Mouse (Mus musculus): Measurements from ENCODE around the gene Fez2. TPM values are rescaled to one million over a fixed set of nuclear protein-coding genes. Genes with fewer than 3 reads are reported as not detected.

The Fez2 gene
- total RNA-seq, 1 experiment from 2014 or later, result 23.6 TPM

GRCm38 (mm10) chr17:78343688-78344087, 74.3 kb downstream of the Fez2 start:
- no peak for ATAC-seq (replicated peaks; ENCODE audit: insufficient number of reproducible peaks, low FRiP score, low TSS enrichment, poor library complexity, severe bottlenecking)

- ATAC-seq (replicated peaks; ENCODE audit: insufficient number of reproducible peaks, low FRiP score, low TSS enrichment, poor library complexity, severe bottlenecking), result no peak
Observed at GRCm38 (mm10) chr17:78335250-78335649, 82.7 kb downstream of the Fez2 start.

- no peak for ATAC-seq (replicated peaks; ENCODE audit: insufficient number of reproducible peaks, low FRiP score, low TSS enrichment, poor library complexity, severe bottlenecking)
Observed at GRCm38 (mm10) chr17:78333275-78333674, 84.7 kb downstream of the Fez2 start.

GRCm38 (mm10) chr17:78331438-78331837, 86.5 kb downstream of the Fez2 start:
- ATAC-seq (replicated peaks; ENCODE audit: insufficient number of reproducible peaks, low FRiP score, low TSS enrichment, poor library complexity, severe bottlenecking), result no peak

- ATAC-seq (replicated peaks; ENCODE audit: insufficient number of reproducible peaks, low FRiP score, low TSS enrichment, poor library complexity, severe bottlenecking), result no peak
Observed at GRCm38 (mm10) chr17:78328287-78328686, 89.7 kb downstream of the Fez2 start.

- no peak for ATAC-seq (replicated peaks; ENCODE audit: insufficient number of reproducible peaks, low FRiP score, low TSS enrichment, poor library complexity, severe bottlenecking)
Observed at GRCm38 (mm10) chr17:78327187-78327586, 90.8 kb downstream of the Fez2 start.

- ATAC-seq (replicated peaks; ENCODE audit: insufficient number of reproducible peaks, low FRiP score, low TSS enrichment, poor library complexity, severe bottlenecking), result no peak
Observed at GRCm38 (mm10) chr17:78326381-78326780, 91.6 kb downstream of the Fez2 start.

GRCm38 (mm10) chr17:78325761-78326332, 92.1 kb downstream of the Fez2 start:
- no peak for ATAC-seq (replicated peaks; ENCODE audit: insufficient number of reproducible peaks, low FRiP score, low TSS enrichment, poor library complexity, severe bottlenecking)

- ATAC-seq (replicated peaks; ENCODE audit: insufficient number of reproducible peaks, low FRiP score, low TSS enrichment, poor library complexity, severe bottlenecking), result no peak
Observed at GRCm38 (mm10) chr17:78322369-78323335, 95.3 kb downstream of the Fez2 start.

- no peak for ATAC-seq (replicated peaks; ENCODE audit: insufficient number of reproducible peaks, low FRiP score, low TSS enrichment, poor library complexity, severe bottlenecking)
Observed at GRCm38 (mm10) chr17:78321216-78321835, 96.6 kb downstream of the Fez2 start.

Other genes with a start within 250 kb of the Fez2 start
- 8.2 to 23.1 TPM (median 10.1 TPM) in 3 replicates for gene Crim1, start 217.9 kb downstream of the Fez2 start, total RNA-seq (2017)
- 3.6 TPM in 1 of 3 replicates, not detected in the others for gene Vit, start 89.9 kb upstream of the Fez2 start, total RNA-seq (2017)